Mouse (Mus musculus) MEL-GATA-1-ER (cell line): ENCODE data around the gene Hspa12a.

Experiments
- DNase-seq: peaks from one replicate; pipeline ENCODE4 v3.0.0-alpha.2; 2012; ENCODE audit warnings: low read depth; ENCODE audit errors: extremely low read depth

The Hspa12a gene

DNA sequence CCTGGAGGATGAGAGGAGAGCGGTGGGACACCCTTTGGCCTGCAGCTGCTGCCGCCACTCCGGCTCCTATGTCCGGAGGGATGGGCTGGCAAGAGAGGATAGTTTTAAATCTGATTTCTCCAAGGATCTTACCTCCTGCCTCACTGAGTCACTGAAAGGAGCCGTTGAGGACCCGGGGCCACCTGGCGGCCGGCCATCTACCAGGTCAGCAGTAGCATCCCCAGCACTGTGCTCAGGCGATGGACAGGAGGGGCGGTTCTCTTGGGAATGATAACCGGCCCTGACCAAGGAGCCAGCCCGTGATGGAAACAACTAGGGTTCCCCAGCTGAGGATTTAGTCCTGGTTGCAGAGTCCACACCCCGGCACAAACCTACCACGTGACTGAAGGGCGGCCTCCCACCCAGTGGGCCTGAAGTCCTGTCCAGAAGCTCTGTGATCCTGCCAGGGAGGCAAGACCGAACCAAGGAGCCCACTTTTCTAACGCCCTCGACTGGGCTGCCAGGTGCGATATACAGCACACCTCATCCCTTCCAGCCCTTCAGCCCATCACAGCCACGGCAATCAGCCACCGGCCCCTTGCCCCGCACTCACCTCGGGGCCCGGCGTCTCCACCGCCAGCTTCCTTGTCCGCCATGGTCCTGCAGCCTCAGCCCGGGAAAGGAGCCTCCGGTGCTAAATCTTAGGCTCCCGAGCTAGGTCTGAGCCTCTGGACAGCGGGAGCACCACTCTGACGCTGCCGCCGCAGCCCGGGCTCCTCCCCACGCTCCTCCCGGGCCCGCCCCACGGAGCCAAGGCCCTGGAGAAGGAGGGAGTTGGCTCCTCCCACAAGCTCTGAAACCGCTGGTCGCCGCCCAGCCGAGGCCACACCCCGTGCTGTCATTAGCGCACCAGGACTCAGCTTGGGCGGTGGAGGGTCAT lies 82.9 kb downstream of the Hspa12a start:
- DNase-seq, result no peak

DNA sequence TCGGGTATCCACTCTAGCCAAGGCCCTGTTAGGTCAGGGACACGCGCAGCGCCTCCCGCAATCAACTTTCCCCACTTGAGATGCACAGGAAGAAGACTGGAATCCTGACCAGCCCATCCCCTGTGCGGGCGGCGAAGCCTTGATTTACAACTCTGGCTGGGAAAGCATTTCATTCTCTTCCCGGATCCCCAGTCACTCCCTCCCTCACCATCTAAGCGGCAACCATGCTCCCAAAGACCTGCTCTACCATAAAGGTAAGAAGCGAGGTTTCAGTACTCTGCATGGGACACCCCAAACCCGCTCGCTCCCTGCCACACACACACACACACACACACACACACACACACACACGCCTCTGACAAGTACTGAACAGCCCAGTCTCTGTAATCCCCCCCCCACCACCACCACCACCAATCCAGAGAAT lies 83.6 kb downstream of the Hspa12a start:
- DNase-seq, result no peak

DNA sequence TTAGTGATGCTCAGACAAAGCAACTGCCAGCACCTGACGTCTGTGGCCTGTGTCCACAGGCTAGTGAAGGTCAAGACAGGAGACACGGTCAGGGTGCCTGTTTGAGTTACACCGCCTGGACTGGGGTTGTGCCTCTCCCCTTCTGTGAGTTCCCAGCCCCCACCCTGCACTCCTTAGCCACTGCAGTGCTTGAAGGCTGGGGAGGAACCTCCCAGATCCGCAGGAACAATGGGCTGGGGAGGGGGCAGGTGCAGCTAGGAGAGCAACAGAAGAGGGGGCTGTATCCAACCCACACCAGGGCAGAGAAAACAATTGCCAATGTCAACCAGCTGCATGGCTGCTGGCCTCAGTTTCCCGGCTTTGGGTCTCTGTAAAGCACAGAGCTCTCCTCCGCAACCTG lies 84.1 kb downstream of the Hspa12a start:
- DNase-seq, result no peak

DNA sequence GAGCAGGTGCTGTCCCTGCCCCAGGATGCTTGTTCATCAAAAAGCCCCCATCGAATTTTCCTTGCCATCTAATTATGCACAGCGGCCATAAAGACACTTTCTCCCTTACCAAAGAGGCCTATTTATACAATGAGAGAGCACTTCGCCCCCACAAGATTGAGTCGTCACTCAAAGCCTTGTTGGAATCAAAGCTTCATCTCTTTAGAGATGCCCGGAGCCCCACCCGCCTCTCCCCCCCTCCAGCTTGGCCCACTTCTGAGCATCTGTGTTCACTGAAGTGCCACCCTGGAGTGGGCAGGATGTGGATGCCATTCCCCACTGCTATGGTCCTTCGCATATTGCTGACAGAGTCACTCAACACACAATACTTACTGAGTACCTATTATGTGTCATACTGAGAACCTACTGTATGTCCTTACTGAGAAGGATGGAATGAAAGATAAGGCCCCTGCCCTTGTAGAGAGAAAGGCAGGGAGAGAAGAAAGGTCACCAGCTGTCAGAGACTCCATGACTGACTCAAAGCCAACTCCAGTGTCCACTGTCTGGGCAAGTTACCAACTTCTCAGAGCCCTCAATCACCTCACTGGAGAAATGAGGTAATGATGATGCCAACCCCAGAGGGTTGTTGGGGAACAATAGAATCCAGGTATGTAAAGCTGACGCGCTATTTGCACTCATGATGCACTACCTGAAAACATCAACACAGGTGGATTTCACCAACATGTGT lies 87.2 kb downstream of the Hspa12a start:
- DNase-seq, result no peak

DNA sequence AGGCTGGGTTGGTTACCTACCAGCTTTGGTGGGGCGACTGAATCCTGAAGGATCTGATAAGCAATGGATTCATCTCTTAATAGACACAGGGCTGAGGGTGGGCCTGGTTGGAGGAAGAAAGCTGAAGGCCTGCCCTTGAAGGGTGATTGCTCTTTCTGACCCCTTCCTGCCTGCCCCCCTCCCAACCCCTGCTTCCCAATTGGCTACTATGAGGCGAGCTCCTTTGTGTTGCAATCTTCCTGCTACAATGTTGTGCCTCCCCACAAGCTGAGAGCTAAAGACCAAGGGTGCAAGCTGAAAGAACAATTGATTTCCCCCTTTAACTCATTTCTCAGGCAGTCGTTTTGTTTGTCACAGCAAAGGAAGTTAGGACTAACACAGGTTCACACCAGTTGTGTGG lies 88.6 kb downstream of the Hspa12a start:
- no peak for DNase-seq

DNA sequence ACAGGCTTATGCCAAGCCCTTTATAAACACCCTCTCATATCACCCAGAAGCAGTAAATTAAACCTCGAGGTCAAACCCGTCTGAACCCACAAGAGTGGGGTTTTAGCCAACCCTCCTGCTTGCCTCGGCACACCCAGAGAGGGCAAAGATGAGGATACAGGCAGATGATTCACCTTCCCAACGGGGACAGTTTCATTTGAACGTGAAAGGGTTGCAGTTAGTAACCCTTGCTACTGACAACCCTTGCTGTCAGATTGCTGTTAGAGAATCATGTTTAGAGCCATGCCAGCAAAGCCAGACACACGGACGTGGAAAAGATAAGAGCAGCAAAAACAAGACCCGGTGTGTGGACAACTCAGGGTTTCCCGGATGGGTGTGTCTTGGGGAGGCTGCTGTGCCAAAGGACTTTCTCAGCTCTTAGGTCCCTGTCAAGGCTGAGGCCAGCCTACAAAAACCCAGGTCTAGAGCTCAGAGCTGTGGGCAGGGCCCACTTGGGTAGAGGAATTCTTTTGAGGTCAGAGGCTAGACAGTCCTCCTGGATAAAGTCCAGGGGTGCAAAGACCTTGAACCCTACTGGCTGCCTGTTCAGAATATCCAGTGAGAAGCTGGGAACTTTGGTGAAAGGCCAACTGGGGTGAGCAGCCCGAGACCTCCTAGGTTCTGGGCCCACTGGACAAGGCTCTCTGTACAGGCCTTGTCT lies 90.3 kb downstream of the Hspa12a start:
- no peak for DNase-seq

DNA sequence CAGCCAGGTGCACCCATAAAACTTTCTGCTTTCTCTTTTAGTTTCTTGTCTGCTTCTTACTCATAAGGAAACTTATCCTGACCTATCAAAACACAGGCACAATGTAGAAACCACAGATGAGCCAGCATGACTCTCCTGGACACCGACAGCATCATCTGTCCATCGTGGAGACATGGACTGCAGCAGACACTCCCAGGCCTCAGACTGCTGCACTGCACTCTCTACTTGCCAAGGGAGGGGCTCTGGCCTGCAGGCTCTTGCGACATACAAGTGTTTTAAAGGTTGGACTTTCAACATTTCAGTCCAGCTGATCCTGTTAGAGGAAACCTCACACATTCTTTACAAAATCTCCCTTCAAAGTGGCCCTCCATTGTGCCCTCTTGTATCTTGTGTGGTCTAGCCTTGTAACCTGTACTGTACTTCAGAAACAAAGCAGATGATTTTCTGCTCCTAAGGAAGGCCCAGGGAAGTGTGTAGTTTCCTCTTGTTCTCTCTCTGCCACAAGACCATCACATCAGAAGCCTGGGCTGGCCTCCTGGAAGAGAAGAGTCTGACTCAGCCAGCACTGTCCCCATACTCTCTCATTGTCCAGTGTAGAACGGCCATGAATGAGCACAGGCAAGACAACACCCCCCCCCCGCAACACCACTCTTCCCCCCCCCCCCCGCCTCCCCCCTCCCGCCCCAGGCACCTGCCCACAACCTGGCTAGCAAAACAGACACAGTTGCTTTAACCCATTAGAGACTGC lies 92.6 kb downstream of the Hspa12a start:
- DNase-seq, result no peak

DNA sequence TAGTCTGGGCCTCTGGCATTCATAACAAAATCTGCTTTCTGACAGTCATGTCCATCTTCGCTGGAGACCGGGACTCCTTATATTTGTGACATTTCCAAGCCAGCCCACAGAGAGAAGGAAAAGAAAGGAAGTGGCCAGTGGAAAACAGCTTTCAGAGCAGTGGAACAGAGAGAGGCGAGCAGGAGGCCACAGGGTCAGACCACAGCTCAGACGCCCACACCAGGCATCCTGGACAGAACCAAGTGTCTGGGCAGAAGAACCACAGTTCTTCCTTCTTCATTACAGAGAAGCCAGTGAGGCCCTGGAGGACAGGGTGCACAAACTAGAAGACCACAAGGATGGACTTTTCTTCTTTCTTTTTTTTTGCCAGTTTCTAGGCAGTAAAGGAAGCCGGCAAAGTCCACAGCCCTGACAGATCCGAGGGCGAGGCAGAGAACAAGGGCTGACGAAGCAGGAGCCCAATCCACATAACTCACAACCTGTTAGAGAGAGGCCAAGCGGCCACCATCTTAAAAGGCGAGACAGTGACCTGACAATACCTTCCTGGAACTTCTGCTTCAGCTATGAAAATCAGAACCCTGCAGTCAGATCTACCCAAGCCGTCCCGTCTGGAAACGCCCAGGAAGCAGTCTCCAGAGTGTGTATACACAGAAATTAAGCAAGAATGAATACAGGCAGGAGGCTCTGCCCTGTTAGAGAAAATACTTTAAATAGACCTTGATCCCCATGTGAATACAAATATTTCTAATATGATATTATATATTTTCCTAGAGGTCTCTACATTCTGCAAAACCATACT lies 93.9 kb downstream of the Hspa12a start:
- DNase-seq, result no peak

DNA sequence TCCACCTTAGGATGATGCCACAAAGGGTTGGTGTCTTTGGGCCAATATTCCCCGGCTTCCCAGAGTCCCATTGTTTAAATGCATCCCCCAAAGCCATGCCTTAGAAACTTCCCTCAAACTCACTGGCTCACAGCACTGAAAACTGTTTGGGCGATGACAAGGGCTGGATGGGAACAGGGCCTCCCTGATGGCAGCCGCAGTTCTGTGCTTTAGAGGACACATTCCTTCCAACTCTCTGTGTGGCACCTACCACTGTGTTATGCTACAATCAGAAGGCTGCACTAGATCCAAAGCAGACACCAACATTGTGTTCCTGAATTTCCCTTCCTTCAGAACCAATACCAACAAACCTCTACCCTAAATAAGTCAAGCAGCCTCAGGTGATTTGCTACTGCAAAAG lies 99.8 kb downstream of the Hspa12a start:
- no peak for DNase-seq

DNA sequence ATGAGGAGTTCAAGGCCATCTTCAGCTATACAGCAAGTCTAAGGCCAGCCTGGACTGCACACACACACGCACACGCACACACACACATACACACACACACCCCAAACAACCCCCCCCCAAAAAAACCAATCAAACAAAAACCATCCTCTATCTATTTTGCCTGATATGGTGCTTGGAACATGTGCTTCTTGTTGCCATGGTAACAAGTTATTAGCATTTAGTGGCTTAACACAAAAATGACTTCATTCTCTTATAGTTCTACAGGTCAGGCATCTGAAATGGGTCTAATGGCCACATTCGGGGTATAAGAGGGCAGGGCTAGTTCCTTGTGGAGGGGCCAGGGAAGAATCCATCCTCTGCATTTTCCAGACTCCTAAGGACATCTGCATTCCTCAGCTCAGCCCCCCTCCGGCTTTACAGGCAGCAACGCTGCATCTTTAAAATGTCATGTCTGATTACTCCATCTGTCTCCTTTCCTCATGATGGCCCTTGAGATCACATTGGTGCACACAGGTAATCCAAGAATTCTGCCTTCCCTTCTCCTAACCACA lies 102.7 kb downstream of the Hspa12a start:
- DNase-seq, result no peak

DNA sequence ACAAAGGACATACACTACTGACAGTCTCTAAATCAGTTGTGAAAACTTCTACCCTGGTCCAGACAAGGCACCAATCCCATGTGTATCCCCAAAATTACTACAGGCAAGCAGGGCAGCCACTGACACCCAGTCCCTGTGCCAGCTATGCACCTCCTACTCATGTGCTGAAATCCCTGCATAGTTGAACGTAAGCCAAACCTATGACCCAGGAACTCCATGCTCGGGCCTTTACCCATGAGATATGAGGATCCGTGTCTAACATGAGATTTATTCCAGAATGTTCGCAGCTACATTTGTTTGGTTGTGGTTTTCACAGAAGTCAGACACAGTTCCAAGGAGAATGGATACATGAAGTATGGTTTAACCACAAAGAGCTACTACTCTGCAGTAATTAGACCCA lies 103.6 kb downstream of the Hspa12a start:
- no peak for DNase-seq

DNA sequence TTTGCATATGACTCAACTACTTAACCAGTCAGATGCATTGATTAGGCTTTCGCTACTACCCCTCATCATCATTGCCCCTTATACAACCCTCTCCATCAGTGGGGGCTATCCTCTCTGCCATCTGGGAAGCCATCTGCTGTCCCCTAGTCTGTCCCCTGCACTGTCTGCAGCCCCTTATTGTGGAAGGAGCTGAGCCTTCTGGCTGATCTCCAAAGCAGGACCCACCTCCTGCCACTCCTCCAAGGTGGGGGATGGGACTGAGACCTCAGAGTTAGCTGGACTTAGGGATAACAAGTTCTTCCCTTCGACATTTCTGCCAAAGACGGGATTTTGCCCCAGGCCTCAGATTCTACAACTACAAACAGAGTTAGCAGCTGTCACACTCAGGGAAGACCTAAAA lies 104.1 kb downstream of the Hspa12a start:
- DNase-seq, result no peak

DNA sequence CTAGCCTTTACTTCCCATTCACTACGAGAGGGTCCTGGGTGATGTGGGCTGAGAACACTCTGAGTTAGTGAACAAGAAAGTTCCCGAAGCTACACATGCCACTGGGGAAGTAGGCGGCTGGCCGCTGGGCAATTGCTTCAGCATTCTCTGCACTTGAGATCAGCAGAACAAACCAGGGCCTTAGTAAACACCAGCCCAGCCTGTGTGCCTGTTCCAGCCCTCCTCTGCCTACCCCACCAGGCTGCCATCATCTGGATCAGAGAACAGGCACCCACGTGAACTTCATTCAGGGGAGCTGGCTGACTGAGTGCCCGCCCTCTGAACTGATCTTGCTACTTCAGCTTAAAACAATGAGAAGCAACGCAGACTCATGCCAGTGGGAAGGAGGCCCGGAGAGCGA lies 104.7 kb downstream of the Hspa12a start:
- DNase-seq, result no peak

DNA sequence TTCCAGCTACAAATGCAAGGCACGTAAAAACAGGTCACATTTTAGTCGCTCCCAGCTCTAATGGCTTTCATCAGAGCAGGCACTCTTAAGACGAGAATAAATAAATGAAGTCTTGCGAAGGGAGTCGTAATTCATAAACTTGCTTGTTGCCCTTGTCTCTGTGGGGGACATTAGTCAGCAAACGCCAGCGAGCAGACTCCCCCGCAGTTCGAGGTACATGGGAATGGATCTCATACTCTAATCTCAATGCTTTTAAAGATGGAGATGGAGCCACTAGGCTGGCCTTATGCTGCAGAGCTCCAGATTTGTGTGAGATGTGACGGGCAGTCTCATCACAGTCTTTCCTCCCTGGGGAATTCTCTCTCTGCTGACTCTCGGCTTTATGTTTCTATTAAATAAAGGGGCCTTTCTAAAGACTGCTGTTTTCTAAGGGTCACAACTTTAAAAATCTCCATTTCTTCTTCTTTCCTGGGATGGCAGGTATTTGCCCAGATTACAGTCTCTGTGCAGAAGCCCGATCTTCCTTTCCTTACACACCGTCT lies 109.7 kb downstream of the Hspa12a start:
- no peak for DNase-seq

DNA sequence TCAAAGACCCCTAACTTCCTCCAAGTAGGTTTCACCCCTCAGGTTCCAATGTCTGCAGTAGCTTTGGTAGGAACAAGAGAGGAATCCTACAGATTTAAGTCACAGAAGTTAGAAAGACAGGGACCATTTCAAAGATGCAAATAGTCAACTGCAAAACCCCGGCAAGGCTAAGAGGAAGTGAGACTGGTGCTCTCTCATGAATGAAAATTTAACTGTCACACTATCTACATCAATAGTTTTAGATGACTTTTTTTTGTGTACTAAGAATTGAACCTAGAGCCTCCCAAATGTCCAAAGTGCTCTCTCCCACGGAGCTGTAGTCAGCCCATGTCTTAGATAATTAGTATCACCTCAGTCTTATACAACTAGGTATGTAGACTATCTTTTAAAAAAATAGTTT lies 110.5 kb downstream of the Hspa12a start:
- DNase-seq, result no peak

DNA sequence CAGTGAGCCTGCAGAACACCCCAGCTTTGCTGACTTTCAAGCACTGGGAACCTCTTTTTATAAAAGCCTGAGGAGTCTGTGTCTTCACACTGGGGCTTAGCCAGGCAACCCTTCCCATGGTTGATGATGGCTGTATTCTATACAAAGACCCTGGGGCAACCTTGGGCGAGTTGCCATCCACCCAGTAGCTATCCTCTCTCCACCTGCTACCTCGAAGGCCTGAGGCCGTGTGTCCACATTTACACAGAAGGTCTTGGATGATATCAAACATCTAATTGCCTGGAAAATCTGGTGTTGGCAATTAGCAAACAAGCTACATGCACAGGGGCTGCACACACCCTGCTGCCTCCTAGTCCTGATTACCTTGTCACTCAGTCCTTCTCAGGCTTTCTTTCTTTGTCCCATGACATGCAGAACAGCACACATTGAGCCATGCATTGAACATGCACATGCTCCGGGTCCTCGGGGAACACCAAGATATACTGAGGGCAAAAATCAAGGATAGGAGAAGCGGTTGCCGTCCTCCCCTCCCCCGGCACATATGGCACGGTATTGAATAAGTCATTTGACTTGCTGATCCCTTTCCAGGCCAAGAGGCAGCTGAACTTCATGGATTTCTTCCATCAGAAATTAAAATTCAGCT lies 112.1 kb downstream of the Hspa12a start:
- no peak for DNase-seq

DNA sequence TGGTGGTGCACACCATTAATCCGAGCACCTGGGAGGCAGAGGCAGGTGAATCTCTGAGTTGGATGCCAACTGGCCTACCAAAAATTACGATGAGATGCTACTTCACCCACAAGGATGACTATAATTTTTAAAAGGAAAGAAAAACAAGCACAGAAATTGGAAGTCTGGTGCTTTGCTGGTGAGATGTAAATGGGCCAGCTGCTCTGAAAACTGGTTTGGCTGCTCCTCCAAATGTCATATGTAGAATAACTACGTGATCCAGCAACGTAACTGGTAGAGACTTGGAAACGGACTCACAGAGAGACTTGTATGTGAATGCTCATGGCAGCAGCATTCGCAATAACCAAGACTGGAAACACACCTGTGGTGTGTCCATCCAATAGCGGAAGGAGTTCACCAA lies 113.3 kb downstream of the Hspa12a start:
- DNase-seq, result no peak

DNA sequence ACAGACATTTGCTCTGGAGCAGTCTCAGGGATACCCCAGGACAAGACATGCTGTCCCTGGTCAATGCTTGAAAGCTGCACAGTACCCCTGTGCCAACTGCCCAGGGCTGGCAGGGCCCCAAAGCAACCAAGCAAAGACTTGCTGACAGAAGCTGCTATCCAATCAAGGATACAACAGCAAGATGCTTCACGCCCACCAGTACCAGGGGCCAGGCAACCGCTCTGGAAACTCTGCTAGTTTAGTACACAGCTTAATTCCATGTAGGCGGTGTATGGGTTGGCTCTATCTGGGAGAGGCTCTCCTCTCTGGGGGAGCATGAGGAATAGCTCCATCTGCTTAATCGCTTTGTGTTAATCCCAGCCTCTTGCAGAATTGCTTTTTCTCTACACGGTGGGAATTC lies 113.9 kb downstream of the Hspa12a start:
- DNase-seq, result no peak

DNA sequence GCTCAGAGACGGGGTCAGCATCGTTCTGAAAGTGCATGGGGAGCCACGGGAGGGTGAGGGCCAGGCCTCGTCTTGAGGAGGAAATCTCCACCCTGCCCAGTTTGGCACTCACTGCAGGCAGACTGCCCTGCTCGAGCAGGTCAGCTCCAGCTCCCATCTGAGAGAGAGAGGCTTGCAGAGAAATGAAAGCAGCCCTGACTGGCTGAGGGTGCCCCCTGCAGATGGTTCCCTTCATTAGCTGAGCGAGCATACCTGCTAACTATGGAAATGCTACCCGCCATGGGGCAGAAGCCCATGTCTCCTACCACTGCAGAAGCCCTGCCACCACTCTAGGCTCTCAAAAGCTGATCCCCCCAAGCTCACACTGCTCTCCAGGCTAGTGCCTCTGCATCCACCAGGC lies 115.8 kb downstream of the Hspa12a start:
- DNase-seq, result no peak

DNA sequence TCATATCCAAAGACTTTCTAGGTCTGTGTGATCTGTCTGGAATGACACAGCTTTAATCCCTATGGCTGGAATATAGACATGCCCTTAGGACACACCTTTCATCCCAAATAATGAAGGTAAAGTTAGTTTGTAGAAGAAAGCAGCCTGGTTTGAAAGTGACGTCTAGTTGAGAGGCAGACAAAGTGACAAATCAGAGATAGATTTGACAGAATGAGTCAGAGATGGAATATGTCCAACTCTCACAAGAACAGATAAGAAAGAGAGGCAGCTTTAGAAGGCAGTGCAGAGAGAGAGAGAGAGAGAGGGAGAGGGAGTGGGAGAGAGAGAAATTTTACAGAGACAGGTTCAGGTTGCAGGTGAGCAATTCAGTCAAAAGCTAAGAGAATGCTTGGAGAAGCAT lies 119.1 kb downstream of the Hspa12a start:
- DNase-seq, result no peak
